Mouse (Mus musculus) stomach, postnatal 0 days (tissue): Measurements from ENCODE around the gene Pan3. TPM values are rescaled to one million over a fixed set of nuclear protein-coding genes. Genes with fewer than 3 reads are reported as not detected.
A peak's percentile ranks its signal among the peaks of the same experiment; 100 is the strongest.

Experiments
- ATAC-seq: fragments of 200-750 bp; cut with Nextera tagmentation; 2 replicates; pipeline ENCODE4 v1.8.0; 2017; ENCODE audit not compliant: low FRiP score, low TSS enrichment
- DNase-seq: peaks from one replicate; pipeline ENCODE4 v3.0.0-alpha.2; 2016; ENCODE audit warnings: low spot score
- H3K27ac ChIP-seq: fragments of 300-500 bp; sonication (generic); replicated peaks from 2 replicates; pipeline ENCODE4 v1.5.1; 2014; ENCODE audit warnings: mild to moderate bottlenecking, control low read depth
- H3K27me3 ChIP-seq: fragments of 300-500 bp; sonication (generic); 2 replicates; pipeline ENCODE4 v1.6.1; 2014; ENCODE audit warnings: low read length; ENCODE audit not compliant: control insufficient read depth, insufficient read depth
- H3K36me3 ChIP-seq: fragments of 300-500 bp; sonication (generic); 2 replicates; pipeline ENCODE4 v1.6.1; 2014; ENCODE audit warnings: low read length, mixed read lengths; ENCODE audit not compliant: control insufficient read depth, insufficient read depth
- H3K4me1 ChIP-seq: fragments of 300-500 bp; sonication (generic); replicated peaks from 2 replicates; pipeline ENCODE4 v1.6.1; 2014; ENCODE audit warnings: antibody characterized with exemption; ENCODE audit not compliant: control insufficient read depth, insufficient read depth
- H3K4me2 ChIP-seq: fragments of 300-500 bp; sonication (generic); replicated peaks from 2 replicates; pipeline ENCODE4 v1.6.1; 2014; ENCODE audit warnings: low read depth, mild to moderate bottlenecking, control low read depth, moderate library complexity
- H3K4me3 ChIP-seq: fragments of 300-500 bp; sonication (generic); 2 replicates; pipeline ENCODE4 v1.5.1; 2014; ENCODE audit warnings: low read depth, low read length, control low read depth
- H3K9ac ChIP-seq: fragments of 300-500 bp; sonication (generic); 2 replicates; pipeline ENCODE4 v1.6.1; 2014; ENCODE audit warnings: mild to moderate bottlenecking, low read length, control low read depth, mixed read lengths
- H3K9me3 ChIP-seq: fragments of 300-500 bp; sonication (generic); 2 replicates; pipeline ENCODE4 v1.6.1; 2016; ENCODE audit warnings: low read length; ENCODE audit not compliant: control insufficient read depth
- CTCF ChIP-seq: IDR thresholded peaks from 2 replicates; pipeline ENCODE4 v1.5.1; 2016; ENCODE audit warnings: antibody characterized with exemption, low read depth, mild to moderate bottlenecking, moderate library complexity
- EP300 ChIP-seq: optimal IDR thresholded peaks from 2 replicates; pipeline ENCODE3; 2016; ENCODE audit warnings: antibody characterized with exemption
- WGBS: fragments of 180-500 bp; shearing (Covaris S2); extraction: QIAGEN DNeasy Blood & Tissue Kit; methylation state at CpG from one replicate; pipeline ENCODE4 v1.1.7; 2014; 5-methylcytosine and 5-hydroxymethylcytosine counted together
- polyA plus RNA-seq: library from polyadenylated mRNA; unstranded; fragments of >200 nt; fragmentation: Nextera tagmentation; extraction: Ambion mirVana; gene quantifications from 2 replicates; pipeline ENCODE4 v1.2.1, GENCODE M21; 2015

Gene Pan3
- polyA plus RNA-seq, 1 experiment from 2014 or later: 38.4 TPM

DNA sequence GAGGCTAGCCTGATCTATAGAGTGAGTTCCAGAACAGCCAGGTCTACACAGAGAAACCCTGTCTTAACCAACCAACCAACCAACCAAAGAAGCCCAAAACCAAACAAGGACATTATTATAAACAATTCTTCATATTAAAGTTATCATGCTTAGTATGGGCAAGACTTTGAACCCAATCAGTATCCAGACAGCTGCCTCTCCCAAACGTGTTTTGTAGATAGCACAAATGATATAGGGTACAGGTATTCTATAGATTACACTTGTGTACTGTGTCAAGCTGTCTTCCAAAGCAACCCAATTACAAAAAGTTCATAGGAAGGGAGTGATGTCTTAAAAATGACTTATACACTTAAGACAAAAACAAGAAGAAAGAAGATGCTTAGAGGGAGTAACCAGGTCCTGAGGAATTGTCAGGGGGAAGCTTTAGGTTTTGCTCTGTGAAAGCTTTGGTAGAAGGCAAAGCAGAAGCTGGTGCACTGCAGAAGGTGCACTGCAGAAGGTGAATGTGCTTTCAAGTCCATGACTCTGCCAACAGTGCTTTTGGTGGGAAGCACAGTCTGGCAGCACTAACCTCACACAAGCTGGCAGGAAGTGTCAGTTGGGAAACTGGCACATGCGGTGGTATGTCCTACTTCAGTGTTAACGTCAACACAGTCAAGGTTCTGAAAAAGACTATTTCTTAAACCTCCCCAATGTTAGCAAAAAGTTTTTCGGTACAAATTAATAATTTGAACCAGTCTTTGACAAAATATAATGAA lies 3.7 kb upstream of the Pan3 start:
- Histone ChIP-seq H3K9me3 (no peaks in the 10 kb centered on the region), H3K27me3 (no peaks in the 10 kb centered on the region)
- 65% methylated on average over 4 of the region's 4 CpGs for WGBS

DNA sequence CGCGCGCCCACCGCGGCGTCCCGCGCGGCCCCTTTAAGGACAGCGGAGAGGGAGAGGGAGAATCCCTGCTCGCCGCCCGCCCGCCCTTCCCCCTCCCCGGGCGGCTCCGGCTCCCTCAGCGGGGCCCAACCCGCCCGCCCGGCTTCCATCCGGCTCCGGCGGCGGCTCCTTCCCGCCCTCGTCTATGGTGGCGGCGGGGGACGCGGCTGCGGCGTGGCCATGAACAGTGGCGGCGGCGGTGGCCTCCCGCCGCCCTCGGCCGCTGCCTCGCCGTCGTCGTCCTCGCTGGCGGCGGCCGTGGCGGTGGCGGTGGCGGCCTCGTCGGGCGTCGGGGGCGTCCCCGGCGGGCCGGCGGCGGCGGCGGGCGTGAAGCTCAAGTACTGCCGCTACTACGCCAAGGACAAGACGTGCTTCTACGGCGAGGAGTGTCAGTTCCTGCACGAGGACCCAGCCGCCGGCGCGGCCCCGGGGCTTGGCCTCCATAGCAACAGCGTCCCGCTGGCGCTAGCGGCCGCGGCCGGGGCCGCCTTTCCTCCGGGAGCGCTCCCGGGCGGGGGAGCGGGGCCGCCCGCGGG lies 487 bp downstream of the Pan3 start:
- H3K4me3 ChIP-seq: peak overlapping the region; percentile 98
- H3K27ac ChIP-seq: peak overlapping the region; percentile 100
- DNase-seq (peak; percentile 64), ATAC-seq (peak; percentile 88)
- H3K4me2 ChIP-seq: peak overlapping the region; percentile 73
- peak overlapping the region; percentile 99 for H3K9ac ChIP-seq
- no peaks in the 10 kb centered on the region for H3K9me3 ChIP-seq
- no peaks in the 10 kb centered on the region for H3K36me3 ChIP-seq
- TF ChIP-seq EP300 (no peak), CTCF (no peak)
- no peaks in the 10 kb centered on the region for H3K27me3 ChIP-seq
- peaks cover 5% of the 10 kb centered on the region for H3K4me1 ChIP-seq
- under 1% methylated on average over 45 of the region's 91 CpGs for WGBS

More for the DNA sequence above, 3.7 kb upstream of the Pan3 start:
- H3K36me3 ChIP-seq: no peaks in the 10 kb centered on the region
- no peak overlapping the region for H3K9ac ChIP-seq
- TF ChIP-seq EP300 (no peak), CTCF (no peak)
- H3K27ac ChIP-seq: no peak overlapping the region
- DNase-seq (no peak), ATAC-seq (no peak)
- H3K4me2 ChIP-seq: no peak overlapping the region
- H3K4me1 ChIP-seq: no peaks in the 10 kb centered on the region; the same call in 1 of the 2 replicates
- H3K4me3 ChIP-seq: no peak overlapping the region

DNA sequence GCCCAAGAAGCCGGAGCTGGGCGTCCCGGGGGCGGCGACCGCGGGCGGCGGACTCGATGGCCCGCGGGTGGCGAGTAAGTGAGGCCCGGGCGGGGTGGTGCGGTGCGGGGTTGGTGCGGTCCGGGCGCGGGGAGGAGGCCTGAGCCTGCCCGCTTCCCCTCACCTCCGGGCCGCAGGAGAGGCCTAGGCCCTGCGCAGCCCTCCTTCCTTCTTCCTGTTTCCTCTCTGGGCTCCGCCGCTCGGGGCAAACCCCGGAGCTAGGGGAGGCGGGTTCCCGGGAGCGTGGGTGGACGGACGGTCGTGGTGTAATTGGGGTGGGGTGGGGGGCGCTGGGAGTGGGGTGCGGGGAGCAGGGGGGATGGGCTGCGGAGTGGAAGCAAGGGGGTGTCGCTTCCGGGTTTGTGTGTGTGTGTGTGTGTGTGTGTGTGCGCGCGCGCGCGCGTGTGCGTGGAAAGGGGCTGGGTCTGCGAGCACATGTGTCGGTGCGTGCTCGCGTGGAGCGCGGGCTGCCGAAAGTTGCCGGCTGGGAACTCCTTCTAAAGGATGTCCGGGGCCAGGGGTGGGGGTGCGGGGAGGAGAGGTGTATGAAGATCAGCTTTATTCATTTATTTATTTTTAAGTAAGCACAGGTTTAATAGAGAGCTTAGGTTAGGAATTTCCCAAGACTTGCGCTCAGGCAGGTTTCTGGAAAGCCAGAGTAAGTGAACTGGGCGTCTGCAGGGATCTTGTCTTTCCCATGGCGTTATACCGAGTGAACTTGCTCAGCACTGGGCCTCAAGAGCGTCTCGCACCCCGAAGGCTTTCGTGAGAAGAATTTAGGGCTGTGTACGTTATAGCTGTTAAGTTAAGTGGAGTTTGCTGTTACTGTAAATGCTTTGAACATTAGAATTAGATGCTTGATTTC lies 1.2 kb downstream of the Pan3 start:
- no peak for TF ChIP-seq CTCF
- no peak for TF ChIP-seq EP300
- under 1% methylated on average over 40 of the region's 68 CpGs for WGBS

DNA sequence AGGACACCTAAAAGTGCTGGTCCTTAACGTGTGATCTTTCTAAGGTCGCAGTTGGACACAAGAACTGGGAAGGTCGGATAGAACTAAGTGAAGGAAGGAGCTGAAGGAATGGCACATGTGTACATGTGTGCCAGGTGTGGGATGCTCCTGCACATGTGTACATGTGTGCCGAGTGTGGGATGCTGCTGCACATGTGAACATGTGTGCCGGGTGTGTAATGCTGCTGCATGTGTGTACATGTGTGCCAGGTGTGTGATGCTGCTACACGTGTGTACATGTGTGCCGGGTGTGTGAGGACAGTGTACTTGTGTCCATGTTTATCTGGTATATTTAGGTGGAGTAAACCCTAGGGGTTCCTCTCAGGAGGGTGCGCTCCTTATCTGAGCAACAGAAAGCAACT lies 3.0 kb downstream of the Pan3 start:
- TF ChIP-seq EP300 (no peak), CTCF (no peak)
- no peaks in the 10 kb centered on the region for H3K27me3 ChIP-seq
- H3K4me3 ChIP-seq: no peak overlapping the region
- no peak overlapping the region for H3K27ac ChIP-seq
- H3K4me1 ChIP-seq: peaks cover 14% of the 10 kb centered on the region
- H3K9ac ChIP-seq: no peak overlapping the region
- DNase-seq: peak; percentile 10
- H3K4me2 ChIP-seq: no peak overlapping the region
- 84% methylated on average over 8 of the region's 8 CpGs for WGBS
- H3K36me3 ChIP-seq: no peaks in the 10 kb centered on the region
- ATAC-seq: no peak
- H3K9me3 ChIP-seq: no peaks in the 10 kb centered on the region

More for the DNA sequence above, 1.2 kb downstream of the Pan3 start:
- H3K36me3 ChIP-seq: no peaks in the 10 kb centered on the region
- peak overlapping the region; percentile 100 for H3K27ac ChIP-seq
- H3K4me3 ChIP-seq: peak overlapping the region; percentile 98
- ATAC-seq (peak; percentile 73), DNase-seq (peak; percentile 81)
- no peaks in the 10 kb centered on the region for H3K9me3 ChIP-seq
- peaks cover 8% of the 10 kb centered on the region for H3K4me1 ChIP-seq
- peak overlapping the region; percentile 99 for H3K9ac ChIP-seq
- H3K4me2 ChIP-seq: peak overlapping the region; percentile 73
- H3K27me3 ChIP-seq: no peaks in the 10 kb centered on the region

DNA sequence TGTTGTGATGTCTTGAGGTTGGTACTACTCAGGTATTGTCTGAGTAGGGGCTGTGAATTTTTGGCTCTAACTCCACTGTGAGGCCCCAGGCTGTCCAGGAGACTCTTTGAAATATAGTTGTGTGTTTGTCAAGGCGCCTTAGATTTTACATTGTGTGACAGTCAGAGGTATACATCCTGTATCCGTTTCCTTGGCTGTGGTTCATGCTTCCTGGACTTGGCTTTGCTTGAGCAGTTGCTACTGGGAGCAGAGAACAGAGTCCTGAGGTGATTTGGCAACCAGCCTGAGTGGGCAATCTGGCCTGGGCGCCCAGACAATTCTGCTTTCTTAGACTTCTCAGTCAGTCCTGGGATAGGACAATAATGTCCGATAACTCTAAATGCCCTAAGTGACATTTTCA lies 5.3 kb downstream of the Pan3 start:
- Histone ChIP-seq H3K27ac (peak overlapping the region; percentile 50), H3K9ac (no peak overlapping the region), H3K4me1 (peaks cover 14% of the 10 kb centered on the region), H3K4me3 (no peak overlapping the region), H3K36me3 (no peaks in the 10 kb centered on the region), H3K9me3 (no peaks in the 10 kb centered on the region), H3K27me3 (no peaks in the 10 kb centered on the region), H3K4me2 (peak overlapping the region; percentile 28; the same call in 1 of the 2 replicates)
- TF ChIP-seq EP300 (no peak), CTCF (no peak)
- ATAC-seq (no peak), DNase-seq (no peak)
- WGBS: 29% methylated on average over 4 of the region's 4 CpGs
